Mouse (Mus musculus): Measurements from ENCODE around the gene Dnaja3.

DNA sequence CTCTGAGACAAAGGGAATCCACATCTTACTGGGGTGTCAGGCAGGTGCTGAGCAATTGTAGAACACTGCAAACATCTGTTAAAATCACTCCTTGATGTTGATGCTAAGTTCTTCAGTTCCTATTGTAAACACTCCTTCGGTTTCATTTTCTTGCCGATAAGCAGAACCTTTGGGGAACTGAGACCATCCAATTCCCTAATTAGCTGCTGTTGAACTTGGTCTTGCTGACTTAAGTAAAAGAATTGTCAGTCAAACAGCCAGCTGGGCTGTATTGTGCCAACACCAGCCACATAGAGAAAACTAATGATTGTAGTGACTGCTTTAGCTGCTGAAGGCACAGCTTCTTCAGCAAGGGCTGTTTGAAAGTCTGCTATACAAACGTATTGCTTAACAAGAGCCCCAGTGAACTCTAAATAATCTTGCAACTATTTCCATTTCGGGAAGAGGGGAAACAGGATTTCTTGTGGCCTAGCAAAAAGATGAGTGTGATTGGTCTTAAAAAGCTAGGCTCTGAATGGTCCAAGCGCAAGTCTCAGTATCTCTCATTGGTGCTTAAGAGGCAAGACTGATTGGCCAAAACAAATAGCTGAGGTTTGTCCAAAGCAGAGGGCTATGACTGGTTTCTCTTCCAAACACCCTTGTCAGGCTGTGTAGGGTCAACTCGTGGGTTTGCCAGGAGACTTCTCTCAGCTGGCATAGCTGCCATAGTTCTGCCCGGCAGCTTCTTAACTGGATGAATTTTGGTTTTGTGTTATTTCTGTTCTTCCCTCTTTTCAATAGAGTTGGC lies 82.5 kb downstream of the Dnaja3 start:
- TF ChIP-seq CTCF (IDR thresholded peaks at IDR 0.05; ENCODE audit: borderline replicate concordance, control insufficient read depth, extremely low read depth, insufficient read depth, low read length, poor library complexity): no peak
- no peak for TF ChIP-seq POLR2A (IDR thresholded peaks at IDR 0.05; ENCODE audit: control insufficient read depth, extremely low read depth, insufficient read depth, low read length, poor library complexity)

All from thymus, adult 2 months (tissue).